Mouse (Mus musculus): Measurements from ENCODE around the gene Galnt10.

DNA sequence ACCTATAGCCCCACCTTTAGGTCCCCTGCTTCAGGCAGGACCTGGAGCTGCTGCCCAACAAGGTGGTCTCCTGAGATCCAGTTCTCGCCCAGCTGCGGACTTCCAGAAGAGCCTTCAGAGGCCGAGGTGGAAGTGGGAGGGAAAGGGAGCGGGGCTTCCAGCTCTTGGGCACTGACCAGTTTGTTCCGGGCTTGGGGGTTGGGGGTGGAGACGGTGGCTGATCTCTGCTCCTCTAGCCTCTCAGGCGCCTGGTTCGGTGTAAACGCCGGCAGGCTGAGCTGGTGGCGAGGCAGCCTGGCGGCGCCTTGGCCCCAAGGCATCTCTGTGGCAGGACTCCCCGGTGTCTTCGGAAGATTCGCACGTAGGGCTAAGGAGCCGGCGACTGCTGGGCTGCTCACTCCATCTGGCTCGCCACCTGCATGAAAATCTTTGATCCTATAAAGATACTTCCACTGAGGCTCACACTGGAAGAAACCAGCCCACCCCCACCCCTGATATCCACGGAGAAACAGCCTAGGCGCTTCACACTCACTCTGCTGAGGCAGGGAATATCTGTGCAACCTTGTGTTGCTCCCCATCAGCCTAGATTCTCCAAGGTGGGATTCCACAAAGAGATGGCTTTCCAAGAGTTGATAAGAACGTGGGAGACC is 187.4 kb downstream of the Galnt10 start, which contains the start of gene Hand1:
- TF ChIP-seq CHD2 (IDR thresholded peaks at IDR 0.05; ENCODE audit: low read depth, low read length), result no peak
- TF ChIP-seq MAFK (IDR thresholded peaks at IDR 0.05; ENCODE audit: insufficient read depth, low read depth, low read length), result no peak
- TF ChIP-seq ZC3H11A (IDR thresholded peaks at IDR 0.05; ENCODE audit: borderline replicate concordance, low read depth, low read length), result no peak
- TF ChIP-seq HCFC1 (IDR thresholded peaks at IDR 0.05; ENCODE audit: borderline replicate concordance, insufficient read depth, low read length), result no peak
- TF ChIP-seq ZNF384 (IDR thresholded peaks at IDR 0.05; ENCODE audit: low read depth, low read length), result no peak

Data from ES-E14 (cell line).